8 mouse cellular contexts compared by ENCODE assay signal in genomic region chr6:52157466-52158275, GRCm38 (mm10). TPM values are rescaled to one million over a fixed set of nuclear protein-coding genes. Genes with fewer than 3 reads are reported as not detected.
DNase-seq lines count a peak whose midpoint lies in the region; ATAC-seq and TF ChIP-seq lines count a peak whose summit lies in the region.

No protein-coding gene starts in this region.

- no peaks in the 10 kb centered on the region for H3K9me3 ChIP-seq in kidney, embryonic 14.5 days (ENCODE audit: control insufficient read depth, low read length)
- H3K9me3 ChIP-seq in intestine, embryonic 14.5 days (ENCODE audit: control insufficient read depth, low read length), result no peaks in the 10 kb centered on the region

- no peaks in the 10 kb centered on the region for H3K36me3 ChIP-seq in kidney, embryonic 14.5 days (ENCODE audit: control insufficient read depth, insufficient read depth, low read length)
- H3K36me3 ChIP-seq in intestine, embryonic 14.5 days (ENCODE audit: control insufficient read depth, insufficient read depth, low read length), result peaks cover under 1% of the 10 kb centered on the region; the same call in 1 of the 2 replicates
- H3K36me3 ChIP-seq in myocyte (ENCODE audit: control insufficient read depth, insufficient read depth), result peaks cover 3% of the 10 kb centered on the region

- peak overlapping the region; percentile 23; the same call in 1 of the 2 replicates for H3K9ac ChIP-seq in kidney, embryonic 14.5 days (ENCODE audit: low read depth, low read length)
- H3K9ac ChIP-seq in intestine, embryonic 14.5 days (ENCODE audit: low read length), result peak overlapping the region; percentile 11

- H3K4me1 ChIP-seq in kidney, embryonic 14.5 days (ENCODE audit: control insufficient read depth, insufficient read depth, low read length), result peaks cover 33% of the 10 kb centered on the region
- H3K4me1 ChIP-seq in intestine, embryonic 14.5 days (replicated peaks; ENCODE audit: control insufficient read depth, insufficient read depth, low read length), result peaks cover 38% of the 10 kb centered on the region

- no peak for DNase-seq in kidney, postnatal 14 days
- peak; percentile 30 for DNase-seq in embryo, embryonic 9.5 days (ENCODE audit: extremely low spot score)
- DNase-seq in intestine, embryonic 14.5 days (ENCODE audit: low spot score), result peak; percentile 68
- DNase-seq in frontal cortex, postnatal 10 days (ENCODE audit: low spot score in 2 of 2), result no peak
- no peak for DNase-seq in spleen, postnatal 10 days (ENCODE audit: low spot score in 2 of 2)

- H3K4me2 ChIP-seq in kidney, embryonic 14.5 days (replicated peaks; ENCODE audit: low read depth, low read length), result peak overlapping the region; percentile 82
- peak overlapping the region; percentile 70 for H3K4me2 ChIP-seq in intestine, embryonic 14.5 days (ENCODE audit: low read length)
- peak overlapping the region; percentile 98 for H3K4me2 ChIP-seq in myocyte (ENCODE audit: low read depth)

- H3K4me3 ChIP-seq in kidney, embryonic 14.5 days (ENCODE audit: low read length), result peak overlapping the region; percentile 66
- H3K4me3 ChIP-seq in intestine, embryonic 14.5 days (ENCODE audit: low read depth, low read length), result peak overlapping the region; percentile 59
- H3K4me3 ChIP-seq in myocyte, result peak overlapping the region; percentile 86

- H3K27me3 ChIP-seq in kidney, embryonic 14.5 days (ENCODE audit: control insufficient read depth, insufficient read depth, low read length), result peaks cover 38% of the 10 kb centered on the region
- H3K27me3 ChIP-seq in intestine, embryonic 14.5 days (replicated peaks; ENCODE audit: control insufficient read depth, insufficient read depth, low read length), result peaks cover 47% of the 10 kb centered on the region
- H3K27me3 ChIP-seq in myocyte (ENCODE audit: control insufficient read depth, insufficient read depth, insufficient read length), result no peaks in the 10 kb centered on the region

- under 1% methylated on average over 32 of the region's 32 CpGs for WGBS in kidney, embryonic 14.5 days
- WGBS in intestine, embryonic 14.5 days, result 1% methylated on average over 32 of the region's 32 CpGs

- peak; percentile 0; the same call in 1 of the 2 replicates for ATAC-seq in kidney, embryonic 14.5 days (ENCODE audit: low FRiP score, low TSS enrichment)
- no peak; the same call in 1 of the 2 replicates for ATAC-seq in intestine, embryonic 14.5 days (replicated peaks; ENCODE audit: low FRiP score, low TSS enrichment, low read depth)
- no peak for ATAC-seq in inflammation-experienced regulatory T-cells, adult 6 months

- H3ac ChIP-seq in myocyte (ENCODE audit: control insufficient read depth, insufficient read length), result peak overlapping the region; percentile 56

- peaks cover 16% of the 10 kb centered on the region for H3K79me2 ChIP-seq in myocyte (ENCODE audit: control insufficient read depth, insufficient read depth)

- TF ChIP-seq POLR2A in myocyte (IDR thresholded peaks at IDR 0.05; ENCODE audit: insufficient read length, low read depth), result no peak

- no peak overlapping the region for H3K27ac ChIP-seq in kidney, embryonic 14.5 days (ENCODE audit: low read depth, low read length)
- no peak overlapping the region for H3K27ac ChIP-seq in intestine, embryonic 14.5 days (ENCODE audit: low read depth)

TF ChIP-seq in myocyte, 11 proteins besides CTCF, POLR2A, EP300 and RAD21:
- TF ChIP-seq MAX (IDR thresholded peaks at IDR 0.05; ENCODE audit: low read depth), result no peak
- TF ChIP-seq MYOD1 (IDR thresholded peaks at IDR 0.05; ENCODE audit: control insufficient read depth in 1 of 3, insufficient read length in 2 of 3, low read depth in 2 of 3), result peak in 1 of 3 experiments; percentile 46
- peak in 2 of 3 experiments; percentile 15 to 26 for TF ChIP-seq MYOG (IDR thresholded peaks at IDR 0.05; ENCODE audit: control insufficient read depth in 1 of 3, insufficient read depth in 1 of 3, insufficient read length in 2 of 3, low read depth in 2 of 3)

RNA-seq across cellular contexts. Expression of gene Hoxa1, which starts 0.4 kb away (rescaled TPM):
- polyA plus RNA-seq in kidney, embryonic 14.5 days (2014; fragmentation: Nextera tagmentation; extraction: Ambion mirVana), result 0.64 and 1.0 TPM in 2 replicates
- polyA plus RNA-seq in intestine, embryonic 14.5 days (2014; fragmentation: Nextera tagmentation; extraction: Ambion mirVana), result 1.2 and 1.4 TPM in 2 replicates
- polyA plus RNA-seq in myocyte (2012; fragmentation: generic; extraction: Trizol), result 2.0 TPM
- not detected for polyA plus RNA-seq in inflammation-experienced regulatory T-cells, adult 6 months (2017; shearing (Covaris generic))

RNA-seq across cellular contexts. Expression of gene Hoxa2, which starts 7.0 kb away (rescaled TPM):
- polyA plus RNA-seq in kidney, embryonic 14.5 days (2014; fragmentation: Nextera tagmentation; extraction: Ambion mirVana), result 4.7 and 5.5 TPM in 2 replicates
- polyA plus RNA-seq in intestine, embryonic 14.5 days (2014; fragmentation: Nextera tagmentation; extraction: Ambion mirVana), result 10.1 and 10.8 TPM in 2 replicates
- 0.32 TPM for polyA plus RNA-seq in myocyte (2012; fragmentation: generic; extraction: Trizol)
- polyA plus RNA-seq in inflammation-experienced regulatory T-cells, adult 6 months (2017; shearing (Covaris generic)), result not detected

RNA-seq across cellular contexts. Expression of gene 5730596B20Rik, which starts 19.6 kb away (rescaled TPM):
- polyA plus RNA-seq in kidney, embryonic 14.5 days (2014; fragmentation: Nextera tagmentation; extraction: Ambion mirVana), result 2.7 and 2.9 TPM in 2 replicates
- 2.5 and 2.8 TPM in 2 replicates for polyA plus RNA-seq in intestine, embryonic 14.5 days (2014; fragmentation: Nextera tagmentation; extraction: Ambion mirVana)
- 0.11 TPM for polyA plus RNA-seq in myocyte (2012; fragmentation: generic; extraction: Trizol)
- polyA plus RNA-seq in inflammation-experienced regulatory T-cells, adult 6 months (2017; shearing (Covaris generic)), result not detected

RNA-seq across cellular contexts. Expression of gene Hoxa4, which starts 33.9 kb away (rescaled TPM):
- 3.1 and 3.6 TPM in 2 replicates for polyA plus RNA-seq in kidney, embryonic 14.5 days (2014; fragmentation: Nextera tagmentation; extraction: Ambion mirVana)
- 7.5 and 7.7 TPM in 2 replicates for polyA plus RNA-seq in intestine, embryonic 14.5 days (2014; fragmentation: Nextera tagmentation; extraction: Ambion mirVana)
- polyA plus RNA-seq in myocyte (2012; fragmentation: generic; extraction: Trizol), result 1.4 TPM
- polyA plus RNA-seq in inflammation-experienced regulatory T-cells, adult 6 months (2017; shearing (Covaris generic)), result not detected

RNA-seq across cellular contexts. Expression of gene Hoxa5, which starts 46.7 kb away (rescaled TPM):
- 15.7 and 16.6 TPM in 2 replicates for polyA plus RNA-seq in kidney, embryonic 14.5 days (2014; fragmentation: Nextera tagmentation; extraction: Ambion mirVana)
- 30.1 and 34.1 TPM in 2 replicates for polyA plus RNA-seq in intestine, embryonic 14.5 days (2014; fragmentation: Nextera tagmentation; extraction: Ambion mirVana)
- 1.6 TPM for polyA plus RNA-seq in myocyte (2012; fragmentation: generic; extraction: Trizol)
- not detected for polyA plus RNA-seq in inflammation-experienced regulatory T-cells, adult 6 months (2017; shearing (Covaris generic))

Comparison
In these comparisons a context has a peak if more than half of its experiments do, and no peak if none do; other contexts are left out.
1. DNase-seq: peak in embryo, embryonic 9.5 days (single experiment) and intestine, embryonic 14.5 days (single experiment); none in kidney, postnatal 14 days (single experiment), frontal cortex, postnatal 10 days (0 of 2) and spleen, postnatal 10 days (0 of 2).
2. Peak in every context shown above with its lines, with median percentiles within 50 percentile points of each other: H3K4me2 ChIP-seq and H3K4me3 ChIP-seq.